Mouse (Mus musculus) urinary bladder, postnatal 25 days (tissue): ENCODE data around the gene Sult2b1.

ENCODE experiments used
- DNase-seq: peaks from one replicate; pipeline ENCODE4 v3.0.0; 2022; ENCODE audit warnings: low spot score

The Sult2b1 gene

GRCm38 (mm10) chr7:45770427-45771082, 13.9 kb downstream of the Sult2b1 start:
- no peak for DNase-seq

DNA sequence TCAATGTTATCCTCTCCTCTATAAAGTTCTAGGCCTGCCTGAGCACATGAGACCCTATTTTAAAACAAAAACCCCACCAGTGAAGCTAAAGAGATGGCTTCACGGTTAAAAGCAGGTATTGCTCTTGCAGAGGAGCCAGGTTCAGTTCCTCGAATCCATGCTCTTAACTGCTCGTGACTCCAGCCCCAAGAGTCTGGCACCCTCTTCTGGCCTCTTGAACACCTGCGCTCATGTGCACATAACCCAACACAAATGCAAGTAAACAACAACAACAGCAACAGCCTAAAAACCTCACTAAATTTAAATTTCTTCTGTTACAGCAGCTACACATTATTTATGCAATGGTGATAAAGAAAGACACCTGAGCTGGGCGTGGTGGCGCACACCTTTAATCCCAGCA, 17.0 kb downstream of the Sult2b1 start:
- no peak for DNase-seq

GRCm38 (mm10) chr7:45766764-45767163, 17.7 kb downstream of the Sult2b1 start:
- DNase-seq = no peak

GRCm38 (mm10) chr7:45765995-45766394, 18.5 kb downstream of the Sult2b1 start:
- no peak for DNase-seq

- DNase-seq = no peak
Observed at GRCm38 (mm10) chr7:45760151-45760550, 24.3 kb downstream of the Sult2b1 start.

- DNase-seq = peak; percentile 39
Observed at GRCm38 (mm10) chr7:45759400-45759799, 25.1 kb downstream of the Sult2b1 start.

- DNase-seq = no peak
Observed at GRCm38 (mm10) chr7:45755703-45756102, 28.8 kb downstream of the Sult2b1 start.

GRCm38 (mm10) chr7:45750162-45750561, 34.3 kb downstream of the Sult2b1 start:
- DNase-seq = no peak

DNA sequence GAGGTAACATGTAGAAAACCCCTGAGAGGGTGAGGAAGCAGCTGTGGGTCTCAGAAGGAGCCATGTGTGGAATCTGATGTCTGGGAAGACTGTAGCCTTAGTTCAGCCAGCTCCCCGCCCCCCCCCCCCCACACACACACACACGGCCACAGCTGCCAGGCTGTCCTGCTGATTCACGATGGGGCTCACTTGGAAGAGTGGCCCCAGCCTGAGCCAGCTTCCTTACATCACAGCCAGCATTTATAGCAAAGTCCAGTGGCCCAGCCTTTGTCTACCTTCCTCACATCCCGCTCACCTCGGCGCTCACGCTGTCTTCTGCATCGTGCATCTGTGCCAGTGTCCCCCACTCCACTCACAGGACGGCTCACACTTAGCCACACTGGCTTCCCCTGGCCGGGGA, 35.1 kb downstream of the Sult2b1 start:
- DNase-seq = no peak

DNA sequence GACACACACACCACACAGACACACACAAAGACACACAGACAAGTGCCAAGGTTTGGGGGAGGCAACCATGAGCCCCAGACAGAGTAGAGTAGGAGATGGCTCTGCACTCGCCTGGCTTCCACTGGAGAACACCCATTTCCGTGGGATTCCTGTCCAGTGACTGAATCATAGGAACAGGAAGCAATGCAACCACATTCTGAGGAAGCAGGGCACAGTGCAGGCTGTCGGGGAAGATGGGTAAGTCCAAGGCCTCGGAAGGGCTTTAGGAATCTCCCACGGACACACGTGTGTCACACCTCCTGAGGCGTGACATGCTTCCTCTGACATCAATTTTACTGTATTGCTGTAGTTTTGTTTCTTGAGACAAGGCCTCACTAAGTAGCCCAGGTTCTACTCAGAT, 36.4 kb downstream of the Sult2b1 start:
- DNase-seq = no peak

DNA sequence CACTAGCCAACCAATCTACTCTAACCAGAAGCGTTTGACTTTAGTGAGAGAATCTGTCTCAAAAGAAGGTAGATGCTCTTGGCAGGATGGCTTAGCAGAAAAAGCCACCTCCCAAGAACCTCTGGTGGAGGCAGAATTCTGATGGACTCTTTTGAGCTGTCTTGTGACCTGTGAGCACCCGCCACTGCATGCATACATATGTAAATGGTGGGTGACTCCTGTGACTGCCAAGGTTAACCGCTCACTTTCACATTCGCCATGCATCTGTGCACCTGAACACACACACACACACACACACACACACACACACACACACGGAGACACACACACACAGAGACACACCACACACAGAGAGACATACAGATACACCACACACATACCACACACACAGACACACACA, 37.0 kb downstream of the Sult2b1 start:
- DNase-seq = no peak

GRCm38 (mm10) chr7:45746518-45746917, 38.0 kb downstream of the Sult2b1 start:
- DNase-seq = no peak

DNA sequence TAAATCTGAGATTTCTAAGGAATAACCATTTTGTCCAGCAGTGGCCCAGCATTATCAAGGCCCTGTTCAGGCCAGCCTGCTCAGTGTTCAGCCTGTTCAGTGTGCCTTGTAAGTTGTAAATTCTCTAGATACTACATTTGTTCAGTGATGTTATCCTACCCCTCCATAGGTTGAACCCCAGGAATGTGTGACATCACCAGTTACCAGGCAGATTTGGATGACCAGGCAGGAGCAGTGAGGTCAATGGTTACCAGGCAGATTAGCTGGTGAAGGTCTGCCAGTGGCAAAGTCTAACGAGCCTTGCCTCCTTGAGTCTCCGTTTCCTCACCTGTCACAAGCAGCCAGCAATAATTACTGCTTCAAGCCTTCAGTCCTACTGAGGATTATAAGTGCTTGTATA, 40.1 kb downstream of the Sult2b1 start:
- peak; percentile 83 for DNase-seq

GRCm38 (mm10) chr7:45742338-45742737, 42.1 kb downstream of the Sult2b1 start:
- DNase-seq = no peak

GRCm38 (mm10) chr7:45741777-45742176, 42.7 kb downstream of the Sult2b1 start:
- DNase-seq = no peak

- DNase-seq = no peak
Observed at GRCm38 (mm10) chr7:45741308-45741707, 43.2 kb downstream of the Sult2b1 start.

DNA sequence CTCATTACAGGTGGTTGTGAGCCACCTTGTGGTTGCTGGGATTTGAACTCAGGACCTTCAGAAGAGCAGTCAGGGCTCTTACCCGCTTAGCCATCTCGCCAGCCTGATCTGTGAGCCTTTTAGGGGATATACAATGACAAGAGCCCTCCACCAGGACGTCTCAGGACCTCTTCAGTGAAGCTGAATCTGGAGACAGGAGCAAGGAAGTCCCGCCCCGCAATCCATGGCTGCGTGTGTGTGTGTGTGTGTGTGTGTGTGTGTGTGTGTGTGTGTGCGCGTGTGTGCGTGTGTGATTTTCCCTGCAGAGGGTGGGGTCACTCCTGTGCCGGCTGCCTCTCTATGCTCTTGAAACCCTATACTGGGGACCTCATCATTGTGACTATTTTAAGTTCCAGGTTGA, 44.6 kb downstream of the Sult2b1 start:
- DNase-seq = no peak

GRCm38 (mm10) chr7:45739162-45739763, 45.2 kb downstream of the Sult2b1 start:
- peak; percentile 81 for DNase-seq

DNA sequence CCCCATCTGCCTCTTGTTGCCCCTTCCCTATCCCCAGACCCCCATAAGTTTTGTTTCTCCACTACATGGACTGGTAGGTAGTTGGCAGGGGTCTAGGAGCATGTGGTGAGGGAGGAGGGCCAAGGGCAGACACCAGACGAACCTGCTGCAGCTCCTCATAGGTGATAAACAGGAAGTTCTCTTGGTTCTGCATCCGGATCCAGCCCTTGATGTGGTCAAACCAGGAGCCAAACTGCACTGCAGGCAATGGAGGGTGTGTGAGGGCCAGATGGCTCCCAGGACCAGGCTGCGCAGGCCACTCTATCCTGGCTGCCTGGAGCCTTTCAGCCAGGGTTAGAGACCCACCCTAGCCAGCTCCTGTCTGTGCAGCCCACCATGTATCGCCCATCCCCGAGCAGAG, 51.0 kb downstream of the Sult2b1 start:
- DNase-seq = no peak

DNA sequence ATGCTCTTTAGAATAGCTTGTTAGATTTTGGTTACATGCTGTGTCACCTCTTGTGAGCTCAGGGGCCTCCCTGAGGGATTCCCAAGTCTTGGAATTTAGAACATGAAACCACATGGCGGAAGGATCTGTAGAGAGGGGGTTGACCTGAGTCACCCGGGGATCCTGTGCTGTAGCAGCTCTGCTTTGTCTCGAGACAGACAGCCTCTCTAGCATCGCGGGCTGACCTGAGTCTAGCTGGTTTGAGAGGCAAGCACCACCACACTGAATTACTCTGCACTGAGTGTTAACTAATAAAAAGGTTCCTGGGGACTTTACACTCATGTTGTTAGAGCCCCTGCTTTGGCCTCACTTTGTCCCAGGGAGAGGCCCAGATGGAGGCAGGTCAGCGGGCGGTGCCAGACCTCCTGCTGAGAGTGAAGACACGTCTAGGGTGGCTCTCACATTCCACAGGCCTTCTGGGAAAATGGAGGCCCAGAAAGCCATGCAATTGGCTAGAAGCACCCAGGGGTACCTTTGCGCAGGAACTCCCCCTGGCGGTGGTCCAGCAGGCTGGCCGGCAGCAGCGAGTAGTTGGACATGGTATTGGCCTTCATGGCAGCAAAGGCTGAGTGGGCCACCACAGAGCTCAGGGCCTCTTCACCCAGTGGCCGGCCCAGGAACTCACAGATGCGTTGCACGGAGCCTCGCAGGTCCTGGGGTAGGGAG, 53.6 kb downstream of the Sult2b1 start:
- DNase-seq = no peak

- no peak for DNase-seq
Observed at GRCm38 (mm10) chr7:45727625-45728024, 56.8 kb downstream of the Sult2b1 start.

DNA sequence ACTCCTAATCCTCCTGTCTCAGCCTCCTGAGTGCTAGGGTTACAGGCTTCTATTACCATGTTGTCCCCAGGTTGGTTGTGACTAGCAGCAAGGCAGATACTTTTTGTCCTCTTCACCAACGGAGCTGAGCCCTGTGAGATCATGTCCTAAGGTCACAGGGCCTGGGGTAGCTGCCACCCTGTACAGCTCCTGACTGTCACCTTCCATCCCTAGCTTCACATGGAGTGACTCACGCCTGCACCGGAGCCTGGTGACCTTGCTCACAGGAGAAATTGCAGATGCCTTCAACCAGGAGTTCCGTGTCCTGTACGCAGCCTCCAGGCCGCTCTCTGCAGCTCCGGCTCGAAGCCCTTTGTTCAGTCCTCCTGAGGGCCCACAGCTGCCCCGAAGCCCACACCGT, 58.0 kb downstream of the Sult2b1 start:
- DNase-seq = no peak

DNA sequence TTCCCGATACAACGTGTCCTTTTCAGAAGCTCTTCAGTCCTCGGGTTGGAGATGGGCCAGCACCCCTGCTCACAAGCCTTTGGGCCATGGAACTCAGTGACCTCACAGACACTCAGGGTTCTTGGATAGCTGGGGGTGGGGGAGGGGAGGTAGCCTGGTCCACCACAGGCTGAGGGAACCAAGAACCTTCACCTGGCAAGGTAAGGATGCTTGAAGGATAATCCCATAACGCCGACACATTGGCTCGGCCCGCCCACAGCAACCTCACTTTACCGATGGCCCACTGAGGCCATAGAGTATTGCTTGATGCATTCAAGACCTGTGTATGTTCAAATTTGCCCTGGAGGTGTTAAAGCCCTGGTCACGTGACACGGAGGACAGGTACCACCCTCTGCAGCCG, 58.8 kb downstream of the Sult2b1 start, which contains the start of gene Spaca4:
Gene Spaca4, minus strand, starts transcription at position 101 of the 400 bp plus-strand sequence.
- no peak for DNase-seq
